Mouse (Mus musculus) frontal cortex, postnatal 25 days (tissue): ENCODE data around the gene Olfr1200.

Experiments used
- DNase-seq, 2 experiments: peaks; one replicate each; pipeline ENCODE4 v3.0.0; 2022; ENCODE audit warnings: low spot score in 2 of 2

Gene Olfr1200

DNA sequence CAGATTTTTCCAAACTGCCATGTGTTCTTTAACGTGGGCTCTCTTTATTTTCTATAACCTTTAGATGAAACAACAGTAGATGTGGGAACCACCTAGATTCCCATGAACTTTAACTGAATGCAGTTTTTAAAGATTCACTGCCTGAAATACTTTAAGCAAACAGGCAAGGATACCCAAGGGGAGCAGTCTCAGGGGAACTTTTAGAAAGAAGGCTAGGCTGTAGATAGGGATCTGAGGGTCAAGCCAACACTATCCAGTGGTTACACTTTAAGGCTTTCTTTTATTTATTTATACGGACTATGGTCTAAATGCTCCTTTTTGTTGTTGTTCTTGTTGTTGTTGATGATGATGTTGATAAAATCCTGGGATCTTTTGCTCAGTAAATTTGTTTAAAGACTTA is at the start of gene Olfr1200:
TSS of gene Olfr1200 (minus strand) at position 101 of the 400 bp plus-strand sequence.
- DNase-seq, result no peak

DNA sequence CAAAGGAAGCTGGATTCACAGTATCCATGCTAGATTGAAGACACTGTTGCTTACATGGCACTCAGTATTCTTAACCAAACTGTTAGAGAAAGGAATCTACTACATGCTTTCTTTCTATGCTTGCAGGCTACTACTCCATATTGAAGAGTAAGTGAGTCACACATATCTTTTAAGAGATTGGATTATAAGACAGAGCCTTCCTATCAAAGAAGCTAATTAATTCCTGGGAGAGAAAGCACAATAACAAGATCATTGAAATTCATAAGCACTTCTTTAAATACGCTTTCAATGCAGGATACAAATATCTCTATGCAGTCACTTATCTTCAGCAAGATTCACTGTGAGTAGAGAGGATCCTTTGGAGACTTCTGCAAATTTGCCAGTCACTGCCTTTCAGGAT is 43.9 kb upstream of the Olfr1200 start, which contains the start of gene Olfr1202:
TSS of gene Olfr1202 (plus strand) at position 301 of the 400 bp plus-strand sequence.
- no peak for DNase-seq

DNA sequence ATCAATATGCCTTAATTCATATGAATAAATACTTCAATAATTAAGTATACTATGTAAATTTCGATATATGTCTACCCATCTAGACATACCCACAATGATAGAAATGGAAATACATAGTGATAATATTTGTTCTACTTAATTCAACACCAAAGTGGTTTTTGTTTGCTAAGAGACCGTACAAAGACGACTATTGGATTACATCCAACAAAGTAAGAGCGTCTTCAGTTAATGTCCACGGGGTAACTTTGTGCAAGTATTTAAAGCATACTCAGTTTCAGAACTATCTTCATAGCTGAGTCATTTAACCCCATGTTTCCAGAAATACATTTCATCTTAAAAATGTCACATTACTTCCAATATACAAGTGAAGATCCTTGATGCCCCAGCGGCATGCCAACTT is 22.4 kb upstream of the Olfr1200 start, which contains the start of gene Olfr1201:
TSS of gene Olfr1201 (plus strand) at position 301 of the 400 bp plus-strand sequence.
- DNase-seq, result no peak

DNA sequence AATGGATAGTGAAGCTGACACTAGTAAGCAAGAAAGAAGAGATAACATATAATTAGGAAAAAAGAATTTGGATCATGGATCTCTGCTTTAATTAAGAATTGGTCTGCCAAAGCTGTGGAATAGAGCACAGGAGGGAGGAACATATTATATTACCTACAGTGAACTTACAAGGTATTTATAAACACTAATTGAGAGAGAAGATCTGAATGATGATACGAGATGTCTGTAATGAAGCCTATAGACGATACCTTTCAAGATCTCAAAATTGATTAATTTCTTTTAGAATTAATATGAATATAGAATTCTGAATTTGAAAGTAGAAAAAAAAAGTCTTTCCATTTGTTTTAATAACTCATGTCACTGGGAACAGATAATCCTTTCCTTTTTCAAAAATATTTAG is 9.9 kb downstream of the Olfr1200 start, which contains the start of gene Olfr1199:
TSS of gene Olfr1199 (minus strand) at position 101 of the 400 bp plus-strand sequence.
- DNase-seq, result no peak

GRCm38 (mm10) chr2:88751270-88751669 is 19.0 kb downstream of the Olfr1200 start, which contains the start of gene Olfr1198:
Gene Olfr1198 (minus strand): TSS chr2:88751370.
- DNase-seq, result no peak

DNA sequence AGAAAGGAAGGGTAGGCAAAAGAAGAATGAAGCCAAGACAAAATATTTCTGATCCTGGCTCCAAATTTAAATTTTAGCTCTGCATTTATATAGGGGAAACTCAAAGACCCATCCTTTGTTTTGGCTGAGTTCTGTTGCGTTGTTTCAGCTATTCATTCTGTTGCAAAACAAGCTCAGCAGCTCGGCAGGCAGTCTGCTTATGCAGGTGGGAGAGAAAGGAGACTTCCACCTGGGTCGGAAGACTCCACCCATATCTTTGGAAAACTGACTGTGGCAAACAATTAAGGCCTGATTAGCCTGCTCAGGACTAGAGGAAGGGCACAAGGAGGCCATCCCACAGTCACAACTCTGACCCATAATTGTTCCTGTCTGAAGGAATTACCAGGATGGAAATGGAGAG is 26.9 kb downstream of the Olfr1200 start:
- DNase-seq, result no peak

DNA sequence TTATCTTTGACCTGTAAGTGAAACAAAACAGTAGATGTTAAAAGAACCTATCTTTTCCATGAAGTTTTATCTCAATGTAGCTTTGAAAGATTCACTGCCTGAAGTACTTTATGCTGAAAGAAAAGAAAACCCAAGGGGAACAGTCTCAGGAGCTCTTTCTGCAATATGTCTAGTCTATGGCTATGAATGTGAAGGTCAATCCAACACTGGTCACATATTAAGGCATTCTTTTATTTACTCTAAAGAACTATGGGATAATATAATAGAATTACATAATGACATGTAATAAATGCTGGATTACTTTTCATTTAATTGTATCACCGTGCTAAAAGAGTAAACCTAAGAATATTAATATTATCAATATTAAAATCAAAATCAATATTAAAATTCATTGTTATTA is 38.0 kb downstream of the Olfr1200 start, which contains the start of gene Olfr1197:
TSS of gene Olfr1197 (minus strand) at position 101 of the 400 bp plus-strand sequence.
- DNase-seq, result no peak
